Mouse (Mus musculus): ENCODE results near the gene Rnase13.

Gene Rnase13

GRCm38 (mm10) chr14:51871741-51872140 is 50.8 kb downstream of the Rnase13 start:
- no peak for DNase-seq
